Mouse (Mus musculus) lung, postnatal 0 days (tissue): ENCODE measurements around the gene Atp5b. TPM values are rescaled to one million over a fixed set of nuclear protein-coding genes. Genes with fewer than 3 reads are reported as not detected.
A peak's percentile ranks its signal among the peaks of the same experiment; 100 is the strongest.
"Not testable (repeated sequence)": the region's sequence is repeated elsewhere in the genome, so short reads cannot be mapped to it uniquely, and the experiment has no call there.

Experiments used
- ATAC-seq: fragments of 200-750 bp; cut with Nextera tagmentation; 2 replicates; pipeline ENCODE4 v1.8.0; 2017; ENCODE audit warnings: moderate library complexity
- DNase-seq: peaks from one replicate; pipeline ENCODE4 v3.0.0-alpha.2; 2016; ENCODE audit warnings: low spot score
- H3K27ac ChIP-seq: fragments of 300-500 bp; sonication (generic); 2 replicates; pipeline ENCODE4 v1.5.1; 2014; ENCODE audit warnings: antibody characterized with exemption, mild to moderate bottlenecking, low read length, mixed read lengths
- H3K27me3 ChIP-seq: fragments of 300-500 bp; sonication (generic); replicated peaks from 2 replicates; pipeline ENCODE4 v1.6.1; 2014; ENCODE audit warnings: low read length, mixed read lengths; ENCODE audit not compliant: insufficient read depth
- H3K36me3 ChIP-seq: fragments of 300-500 bp; sonication (generic); 2 replicates; pipeline ENCODE4 v1.6.1; 2014; ENCODE audit warnings: low read length, mixed read lengths; ENCODE audit not compliant: insufficient read depth
- H3K4me1 ChIP-seq: fragments of 300-500 bp; sonication (generic); 2 replicates; pipeline ENCODE4 v1.6.1; 2014; ENCODE audit warnings: antibody characterized with exemption, low read depth, low read length, mixed read lengths; ENCODE audit not compliant: insufficient read depth
- H3K4me2 ChIP-seq: fragments of 300-500 bp; sonication (generic); replicated peaks from 2 replicates; pipeline ENCODE4 v1.6.1; 2014; ENCODE audit warnings: low read depth, mild to moderate bottlenecking, low read length, moderate library complexity, mixed read lengths
- H3K4me3 ChIP-seq: fragments of 300-500 bp; sonication (generic); 2 replicates; pipeline ENCODE4 v1.5.1; 2014; ENCODE audit warnings: low read depth, low read length
- H3K9ac ChIP-seq: fragments of 300-500 bp; sonication (generic); replicated peaks from 2 replicates; pipeline ENCODE4 v1.6.1; 2014; ENCODE audit warnings: low read depth, mild to moderate bottlenecking
- H3K9me3 ChIP-seq: fragments of 300-500 bp; sonication (generic); 2 replicates; pipeline ENCODE4 v1.6.1; 2016; ENCODE audit warnings: low read length, mixed read lengths
- CTCF ChIP-seq: IDR thresholded peaks from 2 replicates; pipeline ENCODE4 v1.5.1; 2016; ENCODE audit warnings: antibody characterized with exemption, mild to moderate bottlenecking
- EP300 ChIP-seq: IDR thresholded peaks from 2 replicates; pipeline ENCODE4 v1.6.1; 2016; ENCODE audit warnings: antibody characterized with exemption, mild to moderate bottlenecking, control low read depth
- WGBS: fragments of 180-500 bp; shearing (Covaris S2); extraction: QIAGEN DNeasy Blood & Tissue Kit; methylation state at CpG from one replicate; pipeline ENCODE4 v1.1.7; 2014; 5-methylcytosine and 5-hydroxymethylcytosine counted together
- polyA plus RNA-seq: library from polyadenylated mRNA; unstranded; fragments of >200 nt; fragmentation: Nextera tagmentation; extraction: Ambion mirVana; gene quantifications from 2 replicates; pipeline ENCODE4 v1.2.1, GENCODE M21; 2015

Gene Atp5b
- polyA plus RNA-seq, 1 experiment from 2014 or later: 1,155 TPM

DNA sequence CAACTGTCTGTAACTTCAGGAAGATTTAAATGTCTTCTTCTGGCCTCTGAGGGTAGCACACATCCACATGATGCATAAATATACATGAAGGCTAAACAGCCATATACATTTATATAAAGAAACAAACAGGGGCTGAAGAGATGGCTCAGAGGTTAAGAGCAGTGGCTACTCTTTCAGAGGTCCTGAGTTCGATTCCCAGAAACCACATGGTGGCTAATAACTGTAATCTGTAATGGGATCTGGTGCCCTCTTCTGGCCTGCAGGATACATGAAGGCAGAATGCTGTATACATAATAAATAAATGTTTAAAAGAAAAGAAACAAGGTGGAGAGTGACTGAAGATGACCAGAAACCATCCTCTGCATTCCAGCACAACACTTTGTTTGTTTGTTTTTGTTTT, 2.6 kb upstream of the Atp5b start:
- peaks cover 11% of the 10 kb centered on the region for H3K4me1 ChIP-seq
- H3K9me3 ChIP-seq: no peaks in the 10 kb centered on the region
- H3K4me3 ChIP-seq: no peak overlapping the region
- H3K27ac ChIP-seq: no peak overlapping the region
- peak; percentile 60 for TF ChIP-seq CTCF
- no peak for TF ChIP-seq EP300
- peaks cover 4% of the 10 kb centered on the region; the same call in 1 of the 2 replicates for H3K36me3 ChIP-seq
- WGBS: 87% methylated on average over 1 of the region's 1 CpGs
- H3K4me2 ChIP-seq: no peak overlapping the region
- no peak for DNase-seq
- H3K27me3 ChIP-seq: no peaks in the 10 kb centered on the region
- ATAC-seq: no peak
- H3K9ac ChIP-seq: no peak overlapping the region

DNA sequence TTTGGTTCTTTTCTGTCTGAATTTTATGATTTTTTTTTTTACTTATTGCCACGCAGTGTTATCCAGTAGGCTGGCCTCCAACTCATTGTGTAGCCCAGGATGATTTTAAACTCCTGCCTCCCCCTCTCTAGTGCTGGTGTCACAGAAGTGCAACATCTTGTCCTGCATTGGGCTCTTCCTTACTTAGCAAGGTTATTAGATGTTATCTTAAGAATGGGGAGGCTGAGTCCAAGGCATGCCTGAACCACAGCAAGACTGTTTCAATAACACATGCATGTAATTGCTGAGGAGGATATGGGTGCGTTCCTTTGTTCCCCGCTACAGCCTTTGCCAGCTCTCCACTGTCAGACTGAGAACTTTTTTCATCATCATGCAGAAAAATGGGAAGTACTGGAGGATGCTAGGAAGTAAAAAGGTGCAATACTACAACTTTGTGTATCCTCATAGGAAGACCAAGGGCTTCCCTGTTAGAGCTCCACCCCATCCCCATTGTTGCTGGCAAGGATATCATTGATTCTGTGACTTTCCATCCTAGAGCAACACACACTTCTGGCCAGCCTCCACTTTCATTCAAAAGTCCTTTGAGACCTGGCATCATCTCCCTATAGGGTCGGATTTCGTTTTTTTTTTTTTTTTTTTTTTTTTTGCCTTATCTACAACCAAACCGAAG, 1.1 kb upstream of the Atp5b start:
- Histone ChIP-seq H3K27me3 (no peaks in the 10 kb centered on the region), H3K4me1 (peaks cover 11% of the 10 kb centered on the region), H3K9me3 (no peaks in the 10 kb centered on the region), H3K27ac (no peak overlapping the region), H3K4me3 (peak overlapping the region; percentile 53; the same call in 1 of the 2 replicates), H3K9ac (no peak overlapping the region), H3K36me3 (peaks cover 18% of the 10 kb centered on the region), H3K4me2 (peak overlapping the region; percentile 73)
- no peak for TF ChIP-seq CTCF
- TF ChIP-seq EP300: no peak
- DNase-seq: peak; percentile 32
- no peak for ATAC-seq
- 36% methylated on average over 6 of the region's 6 CpGs for whole genome bisulfite sequencing

GRCm38 (mm10) chr10:128082477-128082808, 630 bp upstream of the Atp5b start:
- ATAC-seq: no peak
- peaks cover 19% of the 10 kb centered on the region for H3K36me3 ChIP-seq
- WGBS: 5% methylated on average over 9 of the region's 9 CpGs

DNA sequence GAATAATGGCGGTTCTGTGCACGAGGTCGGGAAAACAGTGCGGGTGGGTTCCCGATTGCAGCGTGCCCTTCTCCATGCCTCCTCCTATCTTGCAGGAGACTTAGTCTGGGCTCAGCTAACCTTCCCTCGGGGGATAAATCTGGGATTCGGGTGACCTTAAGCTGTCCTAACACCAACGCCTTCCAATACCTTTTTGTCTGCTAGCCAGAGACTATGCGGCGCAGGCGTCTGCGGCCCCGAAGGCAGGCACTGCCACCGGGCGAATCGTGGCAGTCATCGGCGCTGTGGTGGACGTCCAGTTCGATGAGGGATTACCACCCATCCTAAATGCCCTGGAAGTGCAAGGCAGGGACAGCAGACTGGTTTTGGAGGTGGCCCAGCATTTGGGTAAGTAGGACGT, 615 bp downstream of the Atp5b start:
- no peak for DNase-seq
- peak overlapping the region; percentile 95 for H3K9ac ChIP-seq
- H3K27me3 ChIP-seq: no peaks in the 10 kb centered on the region
- 0 out of 2 replicates have a peak, but pooled peaks have one; percentile 1 for ATAC-seq
- peak overlapping the region; percentile 96 for H3K4me3 ChIP-seq
- peaks cover 11% of the 10 kb centered on the region for H3K4me1 ChIP-seq
- H3K4me2 ChIP-seq: peak overlapping the region; percentile 87
- H3K36me3 ChIP-seq: peaks cover 31% of the 10 kb centered on the region
- H3K27ac ChIP-seq: peak overlapping the region; percentile 83
- H3K9me3 ChIP-seq: no peaks in the 10 kb centered on the region
- no peak for TF ChIP-seq CTCF
- TF ChIP-seq EP300: no peak
- 0% methylated on average over 22 of the region's 22 CpGs for WGBS

More at GRCm38 (mm10) chr10:128082477-128082808, 630 bp upstream of the Atp5b start:
- TF ChIP-seq CTCF: no peak
- no peak for TF ChIP-seq EP300
- H3K27me3 ChIP-seq: no peaks in the 10 kb centered on the region
- peaks cover 11% of the 10 kb centered on the region for H3K4me1 ChIP-seq
- peak overlapping the region; percentile 44 for H3K9ac ChIP-seq
- peak overlapping the region; percentile 53 for H3K4me3 ChIP-seq
- peak overlapping the region; percentile 73 for H3K4me2 ChIP-seq
- H3K27ac ChIP-seq: peak overlapping the region; percentile 71
- no peak for DNase-seq
- no peaks in the 10 kb centered on the region for H3K9me3 ChIP-seq

GRCm38 (mm10) chr10:128084160-128084559, 1.1 kb downstream of the Atp5b start:
- WGBS: 0% methylated on average over 3 of the region's 3 CpGs
- Histone ChIP-seq H3K36me3 (peaks cover 36% of the 10 kb centered on the region), H3K4me1 (peaks cover 11% of the 10 kb centered on the region), H3K4me2 (peak overlapping the region; percentile 87), H3K9me3 (no peaks in the 10 kb centered on the region), H3K27me3 (no peaks in the 10 kb centered on the region), H3K9ac (peak overlapping the region; percentile 95), H3K27ac (peak overlapping the region; percentile 83), H3K4me3 (peak overlapping the region; percentile 96)
- ATAC-seq (no peak), DNase-seq (peak; percentile 29)
- TF ChIP-seq CTCF (no peak), EP300 (no peak)

DNA sequence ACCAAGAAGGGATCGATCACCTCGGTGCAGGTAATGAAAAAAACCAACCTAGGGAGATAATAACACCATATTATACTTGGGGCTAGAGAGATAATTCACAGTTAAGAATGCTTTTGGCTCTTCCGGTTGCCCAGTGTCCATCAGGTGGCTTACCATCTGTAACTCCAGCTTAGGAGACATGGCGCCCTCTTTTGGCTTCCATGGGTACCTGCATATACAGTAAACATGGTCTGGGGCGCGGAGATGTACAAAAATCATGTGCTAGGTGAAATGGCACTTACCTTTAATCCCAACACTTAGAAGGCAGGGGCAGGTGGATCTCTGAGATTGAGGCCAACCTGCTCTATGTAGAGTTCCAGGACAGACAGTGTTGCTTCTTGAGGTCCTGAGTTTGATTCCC, 3.3 kb downstream of the Atp5b start:
- no peaks in the 10 kb centered on the region for H3K27me3 ChIP-seq
- H3K27ac ChIP-seq: no peak overlapping the region
- no peak overlapping the region for H3K4me3 ChIP-seq
- H3K9ac ChIP-seq: no peak overlapping the region
- H3K4me1 ChIP-seq: peaks cover 11% of the 10 kb centered on the region
- peaks cover 47% of the 10 kb centered on the region for H3K36me3 ChIP-seq
- no peaks in the 10 kb centered on the region for H3K9me3 ChIP-seq
- H3K4me2 ChIP-seq: no peak overlapping the region
- ATAC-seq (no peak), DNase-seq (peak; percentile 65)
- WGBS: 70% methylated on average over 6 of the region's 6 CpGs
- no peak for TF ChIP-seq EP300
- peak; percentile 75 for TF ChIP-seq CTCF

DNA sequence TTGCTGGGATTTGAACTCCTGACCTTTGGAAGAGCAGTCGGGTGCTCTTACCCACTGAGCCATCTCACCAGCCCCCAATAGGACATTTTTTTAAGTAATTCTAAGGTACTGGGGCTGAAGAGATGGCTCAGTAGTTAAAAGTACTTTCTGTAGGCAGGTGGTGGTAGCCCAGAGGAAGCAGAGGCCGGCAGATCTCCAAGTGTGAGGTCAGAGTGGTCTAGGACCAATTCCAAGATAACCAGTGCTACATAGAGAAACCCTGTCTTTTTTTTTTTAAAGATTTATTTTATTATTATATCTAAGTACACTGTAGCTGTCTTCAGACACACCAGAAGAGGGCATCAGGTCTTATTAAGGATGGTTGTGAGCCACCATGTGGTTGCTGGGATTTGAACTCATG, 4.1 kb downstream of the Atp5b start:
- H3K9me3 ChIP-seq, DNase-seq, H3K4me2 ChIP-seq, H3K9ac ChIP-seq, ATAC-seq, H3K4me3 ChIP-seq, H3K27me3 ChIP-seq, H3K27ac ChIP-seq: not testable (repeated sequence)
- WGBS: 54% methylated on average over 2 of the region's 2 CpGs
- Histone ChIP-seq H3K36me3 (peaks cover 47% of the 10 kb centered on the region), H3K4me1 (peaks cover 12% of the 10 kb centered on the region)
